Mouse (Mus musculus) cerebellum, adult 9-11 months (tissue): Measurements from ENCODE around the gene Rubcnl.

Experiments used
- DNase-seq: peaks from one replicate; pipeline ENCODE4 v3.0.0; 2022

Rubcnl gene

DNA sequence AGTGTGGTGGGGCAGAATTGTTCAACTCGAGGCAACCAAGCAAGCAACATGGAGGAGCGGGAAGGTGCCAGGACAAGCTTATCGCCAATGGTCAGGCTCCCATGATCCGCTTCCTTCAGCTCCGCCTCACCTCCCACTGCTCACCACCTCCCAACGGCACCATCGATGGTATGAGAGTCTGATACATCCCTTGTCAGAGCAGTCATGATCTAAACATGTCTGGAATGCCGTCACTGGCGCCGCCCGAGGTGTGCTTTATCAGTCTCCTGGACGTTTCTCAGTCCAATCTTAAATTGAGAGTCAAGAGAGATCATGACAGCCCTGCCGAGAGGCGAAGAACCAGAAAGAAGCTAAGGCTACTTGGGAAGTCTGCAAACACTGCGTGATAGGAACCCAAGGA lies 55.3 kb downstream of the Rubcnl start:
- DNase-seq, result no peak

DNA sequence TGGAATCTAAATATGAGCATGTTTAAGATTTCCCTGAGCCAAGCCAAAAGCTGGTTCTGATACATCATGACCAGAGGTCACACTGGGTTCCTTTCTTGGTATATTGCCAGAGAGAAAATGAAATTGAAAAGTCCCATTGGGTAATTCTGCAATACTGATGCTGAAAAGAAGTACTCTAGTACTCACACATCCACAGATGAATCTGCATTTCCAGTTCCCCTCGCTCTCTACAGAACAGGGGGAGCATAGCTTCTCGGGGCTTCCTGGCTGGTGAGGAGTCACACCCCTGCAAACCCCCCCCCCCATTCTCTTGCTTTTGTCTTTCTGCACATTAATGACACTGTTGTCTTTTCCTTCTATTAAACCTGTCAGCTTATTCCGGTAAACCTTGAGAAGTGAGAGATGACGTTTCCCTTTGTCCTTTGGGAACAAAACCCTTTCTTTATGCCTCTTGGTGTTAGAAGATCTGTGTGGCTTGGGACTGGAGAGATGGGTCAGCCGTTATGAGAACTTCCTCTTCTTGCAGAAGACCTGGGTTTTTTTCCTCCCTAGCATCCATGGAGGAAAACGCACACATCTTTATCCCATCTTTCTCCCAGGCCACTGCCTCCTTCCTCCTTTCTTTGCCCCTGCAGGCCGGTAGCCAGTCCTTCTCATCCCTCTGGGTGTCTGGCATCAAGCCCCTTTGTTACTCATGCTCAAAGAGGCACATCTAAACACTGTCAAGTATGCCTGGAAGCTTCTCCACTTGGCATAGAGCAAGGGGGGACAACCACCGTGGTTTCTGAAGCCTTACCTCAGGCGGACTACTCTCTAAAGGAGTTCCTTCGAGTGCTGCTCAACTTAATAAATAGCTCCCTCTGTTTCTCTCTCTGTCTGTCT lies 59.7 kb downstream of the Rubcnl start:
- DNase-seq, result no peak

DNA sequence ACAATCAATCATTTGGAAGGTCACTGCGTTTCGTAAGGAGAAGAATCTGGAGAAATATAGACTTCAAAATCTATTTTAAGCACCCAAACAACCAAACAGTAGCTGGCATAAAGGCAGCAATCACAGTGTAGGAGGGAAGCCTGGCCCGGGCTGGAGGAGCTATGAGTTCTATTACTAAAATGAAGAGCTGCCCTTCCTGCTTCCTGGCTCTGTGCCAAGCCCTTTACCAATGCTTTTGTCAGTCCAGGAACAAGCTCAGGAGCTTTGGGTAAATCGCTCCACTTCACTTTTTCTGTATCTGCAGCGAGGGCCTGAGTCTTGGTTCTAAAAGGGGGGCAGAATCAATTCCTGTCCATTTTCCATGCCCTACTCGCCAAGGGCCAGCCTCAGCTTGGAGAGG lies 62.1 kb downstream of the Rubcnl start:
- DNase-seq, result no peak
